Mouse (Mus musculus) forelimb bud, embryonic 11.5 days (tissue): Measurements from ENCODE around the gene Gm15093.
"Not testable (repeated sequence)": the region's sequence is repeated elsewhere in the genome, so short reads cannot be mapped to it uniquely, and the experiment has no call there.

ENCODE experiments used
- DNase-seq: peaks from one replicate; pipeline ENCODE4 v3.0.0-alpha.2; 2012; ENCODE audit warnings: low read depth, low spot score

The Gm15093 gene

DNA sequence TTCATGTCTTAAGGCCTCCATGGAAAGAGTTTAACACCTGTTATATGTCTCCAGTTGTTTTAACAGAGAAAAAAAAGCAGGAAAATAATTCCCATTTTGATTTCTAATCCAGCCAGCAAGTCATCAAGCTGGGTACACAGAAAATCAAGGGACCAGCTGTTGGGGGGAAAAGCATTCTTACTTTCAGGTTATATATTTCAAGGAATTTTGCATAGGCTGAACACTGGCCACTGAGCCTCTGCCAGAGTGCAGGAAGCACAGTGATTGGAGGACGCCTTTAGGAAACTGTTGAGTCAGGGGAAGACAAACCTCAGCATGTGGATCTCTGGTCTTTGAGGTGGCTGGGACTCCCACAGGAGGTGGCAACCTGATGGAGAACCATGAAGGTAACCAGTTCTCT is at the start of gene Gm15093:
Gm15093 (plus strand) TSS at position 301 of the 400 bp plus-strand sequence.
- DNase-seq, result not testable (repeated sequence)
